Mouse (Mus musculus) adipocyte (in vitro differentiated cells): ENCODE data around the gene Coasy.

ENCODE experiments used
- DNase-seq: peaks from one replicate; pipeline ENCODE4 v3.0.0-alpha.2; 2016; ENCODE audit warnings: low spot score

Gene Coasy

DNA sequence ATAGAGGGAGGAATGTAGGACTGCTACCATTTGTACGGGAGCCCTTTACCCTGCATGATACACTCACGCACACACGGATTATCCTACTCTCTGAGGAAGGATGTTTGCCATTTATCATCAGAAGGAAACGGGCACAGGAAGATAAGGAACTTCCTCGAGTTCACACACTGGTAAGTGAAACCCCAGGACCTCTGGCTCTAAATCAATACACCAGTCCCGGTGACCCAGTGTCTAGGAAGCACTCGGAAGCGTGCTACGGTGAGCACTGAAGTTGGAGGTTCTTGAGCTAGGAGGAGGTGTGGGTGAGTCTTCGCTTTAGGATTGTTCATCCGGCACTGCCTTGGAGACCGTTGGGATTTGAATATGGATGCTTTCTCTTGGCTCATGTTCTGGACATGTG lies 50.7 kb downstream of the Coasy start:
- no peak for DNase-seq

DNA sequence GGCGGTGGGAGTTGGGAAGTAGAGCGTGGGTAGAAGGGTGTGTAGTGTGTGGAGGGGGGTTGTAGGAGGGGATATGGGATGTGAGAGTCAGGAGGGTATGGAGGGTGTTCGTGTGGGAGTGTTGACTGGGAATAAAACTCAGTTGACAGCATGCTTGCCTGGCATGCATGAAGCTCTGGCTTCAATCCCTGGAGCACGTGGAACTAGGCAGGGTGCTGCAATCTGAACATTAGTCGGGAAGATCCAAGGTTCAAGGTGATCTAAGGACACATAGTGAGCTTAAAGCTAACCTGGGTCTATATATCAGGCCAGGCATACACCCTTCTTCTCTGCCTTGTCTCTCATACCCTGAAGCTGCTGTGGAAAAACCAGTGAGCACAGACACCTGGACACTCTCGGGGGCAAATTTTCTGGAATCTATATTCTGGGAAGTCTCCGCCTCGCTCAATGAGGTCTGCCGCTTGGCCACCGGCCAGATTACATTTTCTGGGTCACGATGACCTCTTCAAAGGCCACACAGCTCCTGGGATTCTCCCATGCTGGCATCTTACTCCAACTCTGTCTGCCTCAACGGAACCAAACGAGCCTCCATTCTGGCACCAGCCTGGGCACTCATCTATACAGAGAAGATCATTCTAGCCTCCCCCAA lies 52.0 kb downstream of the Coasy start:
- no peak for DNase-seq
